Mouse (Mus musculus) liver, embryonic 12.5 days (tissue): ENCODE measurements around the gene Myrf. TPM values are rescaled to one million over a fixed set of nuclear protein-coding genes. Genes with fewer than 3 reads are reported as not detected.
A peak's percentile ranks its signal among the peaks of the same experiment; 100 is the strongest.

Experiments used
- ATAC-seq: fragments of 200-750 bp; cut with Nextera tagmentation; 2 replicates; pipeline ENCODE4 v1.8.0; 2017; ENCODE audit warnings: moderate number of reproducible peaks, mild to moderate bottlenecking, moderate library complexity
- H3K27ac ChIP-seq: fragments of 300-500 bp; sonication (generic); 2 replicates; pipeline ENCODE4 v1.5.1; 2016; ENCODE audit warnings: mild to moderate bottlenecking
- H3K27me3 ChIP-seq: fragments of 300-500 bp; sonication (generic); replicated peaks from 2 replicates; pipeline ENCODE4 v1.6.1; 2016; ENCODE audit warnings: mild to moderate bottlenecking, moderate library complexity
- H3K36me3 ChIP-seq: fragments of 300-500 bp; sonication (generic); 2 replicates; pipeline ENCODE4 v1.6.1; 2016; ENCODE audit warnings: mild to moderate bottlenecking, moderate library complexity
- H3K4me1 ChIP-seq: fragments of 300-500 bp; sonication (generic); 2 replicates; pipeline ENCODE4 v1.6.1; 2016
- H3K4me2 ChIP-seq: fragments of 300-500 bp; sonication (generic); 2 replicates; pipeline ENCODE4 v1.6.1; 2016; ENCODE audit warnings: mild to moderate bottlenecking, moderate library complexity
- H3K4me3 ChIP-seq: fragments of 300-500 bp; sonication (generic); 2 replicates; pipeline ENCODE4 v1.5.1; 2016; ENCODE audit warnings: mild to moderate bottlenecking, moderate library complexity
- H3K9ac ChIP-seq: fragments of 300-500 bp; sonication (generic); 2 replicates; pipeline ENCODE4 v1.6.1; 2016; ENCODE audit warnings: mild to moderate bottlenecking, moderate library complexity
- H3K9me3 ChIP-seq: fragments of 300-500 bp; sonication (generic); replicated peaks from 2 replicates; pipeline ENCODE4 v1.6.1; 2016; ENCODE audit warnings: mild to moderate bottlenecking, moderate library complexity
- WGBS: fragments of 180-500 bp; shearing (Covaris S2); methylation state at CpG from one replicate; pipeline ENCODE4 v1.1.7; 2016; ENCODE audit not compliant: insufficient replicate concordance; 5-methylcytosine and 5-hydroxymethylcytosine counted together
- polyA plus RNA-seq: library from polyadenylated mRNA; unstranded; fragments of >200 nt; fragmentation: Nextera tagmentation; extraction: Ambion mirVana; gene quantifications from 2 replicates; pipeline ENCODE4 v1.2.1, GENCODE M21; 2016

The Myrf gene
- polyA plus RNA-seq, 1 experiment from 2014 or later: 6.6 TPM

DNA sequence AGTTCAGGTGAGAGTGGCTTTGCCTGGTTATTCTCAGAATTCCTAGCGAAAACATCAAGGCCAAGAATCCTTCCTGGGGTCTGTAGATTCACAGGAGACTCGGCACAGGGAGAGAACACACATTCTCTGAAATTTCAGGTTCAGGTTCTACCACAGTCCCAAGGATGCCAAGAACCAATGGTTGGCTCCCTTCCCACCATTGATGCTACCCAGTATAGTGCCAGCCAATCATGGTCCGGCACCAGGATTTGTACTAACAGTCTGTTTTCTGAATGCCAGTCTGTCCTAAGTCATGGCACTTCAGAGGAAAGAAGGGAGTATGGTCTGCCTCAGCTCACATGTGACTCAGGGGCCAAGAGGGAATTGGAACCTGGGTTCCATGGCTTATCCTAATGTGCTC lies 54.7 kb downstream of the Myrf start:
- no peaks in the 10 kb centered on the region for H3K27me3 ChIP-seq
- no peak overlapping the region for H3K9ac ChIP-seq
- peaks cover 59% of the 10 kb centered on the region for H3K4me1 ChIP-seq
- WGBS: 90% methylated on average over 3 of the region's 3 CpGs
- peaks cover 64% of the 10 kb centered on the region for H3K36me3 ChIP-seq
- no peak overlapping the region for H3K27ac ChIP-seq
- H3K4me2 ChIP-seq: no peak overlapping the region
- no peaks in the 10 kb centered on the region for H3K9me3 ChIP-seq
- no peak overlapping the region for H3K4me3 ChIP-seq
- no peak for ATAC-seq

- peaks cover 46% of the 10 kb centered on the region for H3K36me3 ChIP-seq
- H3K4me2 ChIP-seq: peak overlapping the region; percentile 77
- H3K9ac ChIP-seq: peak overlapping the region; percentile 95
- peaks cover 48% of the 10 kb centered on the region for H3K4me1 ChIP-seq
- H3K4me3 ChIP-seq: peak overlapping the region; percentile 90
- peak; percentile 7; the same call in 1 of the 2 replicates for ATAC-seq
- no peaks in the 10 kb centered on the region for H3K27me3 ChIP-seq
- 51% methylated on average over 12 of the region's 12 CpGs for WGBS
- H3K9me3 ChIP-seq: no peaks in the 10 kb centered on the region
- H3K27ac ChIP-seq: peak overlapping the region; percentile 90
Measured at GRCm38 (mm10) chr19:10184096-10184495, 56.5 kb downstream of the Myrf start.

DNA sequence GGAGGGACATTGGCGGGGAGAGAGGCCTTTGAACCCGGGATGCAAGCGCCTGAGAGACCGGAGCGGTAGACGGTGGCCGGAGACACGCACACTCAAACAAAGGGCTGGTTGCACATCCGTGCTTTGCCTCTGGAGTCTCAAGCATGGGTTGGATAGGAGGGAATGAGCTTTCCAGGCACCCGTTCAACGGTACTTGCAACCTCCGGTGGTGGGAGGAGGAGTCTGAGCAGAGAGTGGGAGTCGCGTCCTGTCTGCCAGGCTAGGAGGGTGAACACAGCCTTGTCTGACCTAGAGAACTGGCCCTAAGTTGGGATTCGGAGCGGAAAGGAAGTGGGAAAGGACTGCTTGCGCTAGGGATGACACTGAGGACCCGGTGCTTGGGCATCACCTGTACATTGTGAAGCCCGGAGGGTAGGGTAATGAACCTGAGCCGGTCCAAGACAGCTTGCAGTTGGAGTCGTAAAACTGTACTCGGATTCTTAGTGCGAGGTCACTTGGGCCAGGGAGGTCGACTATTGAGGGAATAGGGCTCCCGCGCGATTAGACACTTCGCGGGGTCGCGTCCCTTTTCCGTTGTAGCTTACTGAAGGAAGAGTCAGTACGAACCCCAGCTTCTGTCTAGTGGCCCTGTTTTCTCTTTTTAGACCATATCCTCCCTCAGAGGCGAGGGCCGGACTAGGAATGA lies 57.1 kb downstream of the Myrf start:
- H3K4me2 ChIP-seq: peak overlapping the region; percentile 77
- peak overlapping the region; percentile 90 for H3K27ac ChIP-seq
- H3K36me3 ChIP-seq: peaks cover 39% of the 10 kb centered on the region
- peaks cover 48% of the 10 kb centered on the region for H3K4me1 ChIP-seq
- peak overlapping the region; percentile 90 for H3K4me3 ChIP-seq
- 3% methylated on average over 35 of the region's 35 CpGs for WGBS
- H3K9ac ChIP-seq: peak overlapping the region; percentile 95
- no peaks in the 10 kb centered on the region for H3K9me3 ChIP-seq
- no peaks in the 10 kb centered on the region for H3K27me3 ChIP-seq
- peak; percentile 66 for ATAC-seq

DNA sequence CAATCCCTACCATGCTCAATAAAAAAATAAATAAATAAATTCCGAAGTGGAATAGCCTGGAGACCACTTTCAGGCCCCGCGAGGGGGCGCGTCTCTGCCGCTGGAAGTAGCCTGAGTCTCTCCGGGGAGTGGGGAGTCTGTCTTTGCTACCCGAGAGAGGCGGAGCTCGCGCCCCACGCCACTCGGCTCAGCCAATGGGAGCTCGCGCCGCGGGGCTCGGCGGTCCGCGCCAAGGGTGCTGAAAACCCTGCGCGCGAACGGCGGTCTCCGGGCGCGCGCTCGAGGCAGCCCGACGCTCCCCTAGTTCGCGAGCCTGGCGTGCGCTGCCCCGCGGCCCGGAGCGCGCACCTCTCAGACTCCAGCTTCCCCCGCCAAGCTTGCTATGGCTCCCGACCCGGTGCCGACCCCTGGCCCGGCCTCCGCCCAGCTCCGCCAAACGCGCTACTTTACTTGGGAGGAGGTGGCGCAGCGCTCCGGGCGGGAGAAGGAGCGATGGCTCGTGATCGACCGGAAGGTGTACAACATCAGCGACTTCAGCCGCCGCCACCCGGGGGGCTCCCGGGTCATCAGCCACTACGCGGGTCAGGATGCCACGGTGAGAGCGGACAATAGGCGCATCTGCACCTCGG lies 57.8 kb downstream of the Myrf start, which contains the start of gene Fads1:
Gene Fads1 (plus strand): TSS at position 219 of the 629 bp plus-strand sequence.
- peaks cover 33% of the 10 kb centered on the region for H3K36me3 ChIP-seq
- H3K9me3 ChIP-seq: no peaks in the 10 kb centered on the region
- peak within 1 kb of the TSS; percentile 90 for H3K27ac ChIP-seq
- no peaks in the 10 kb centered on the region for H3K27me3 ChIP-seq
- WGBS: under 1% methylated on average over 70 of the region's 70 CpGs
- peak within 1 kb of the TSS; percentile 95 for H3K9ac ChIP-seq
- H3K4me3 ChIP-seq: peak within 1 kb of the TSS; percentile 90
- H3K4me2 ChIP-seq: peak within 1 kb of the TSS; percentile 77
- H3K4me1 ChIP-seq: peaks cover 48% of the 10 kb centered on the region
- ATAC-seq: peak; percentile 93

GRCm38 (mm10) chr19:10182142-10182541 lies 58.4 kb downstream of the Myrf start:
- peaks cover 49% of the 10 kb centered on the region for H3K4me1 ChIP-seq
- peak overlapping the region; percentile 90 for H3K27ac ChIP-seq
- H3K27me3 ChIP-seq: no peaks in the 10 kb centered on the region
- no peak for ATAC-seq
- H3K36me3 ChIP-seq: peaks cover 26% of the 10 kb centered on the region
- peak overlapping the region; percentile 77 for H3K4me2 ChIP-seq
- H3K9me3 ChIP-seq: no peaks in the 10 kb centered on the region
- peak overlapping the region; percentile 95 for H3K9ac ChIP-seq
- H3K4me3 ChIP-seq: peak overlapping the region; percentile 90
- 29% methylated on average over 7 of the region's 7 CpGs for WGBS

- no peak overlapping the region for H3K4me3 ChIP-seq
- H3K9me3 ChIP-seq: no peaks in the 10 kb centered on the region
- peaks cover 17% of the 10 kb centered on the region for H3K36me3 ChIP-seq
- 84% methylated on average over 7 of the region's 7 CpGs for WGBS
- H3K4me2 ChIP-seq: no peak overlapping the region
- no peak for ATAC-seq
- no peak overlapping the region for H3K9ac ChIP-seq
- peaks cover 47% of the 10 kb centered on the region for H3K4me1 ChIP-seq
- H3K27me3 ChIP-seq: no peaks in the 10 kb centered on the region
- peak overlapping the region; percentile 20; the same call in 1 of the 2 replicates for H3K27ac ChIP-seq
Measured at GRCm38 (mm10) chr19:10181225-10181624, 59.3 kb downstream of the Myrf start.

DNA sequence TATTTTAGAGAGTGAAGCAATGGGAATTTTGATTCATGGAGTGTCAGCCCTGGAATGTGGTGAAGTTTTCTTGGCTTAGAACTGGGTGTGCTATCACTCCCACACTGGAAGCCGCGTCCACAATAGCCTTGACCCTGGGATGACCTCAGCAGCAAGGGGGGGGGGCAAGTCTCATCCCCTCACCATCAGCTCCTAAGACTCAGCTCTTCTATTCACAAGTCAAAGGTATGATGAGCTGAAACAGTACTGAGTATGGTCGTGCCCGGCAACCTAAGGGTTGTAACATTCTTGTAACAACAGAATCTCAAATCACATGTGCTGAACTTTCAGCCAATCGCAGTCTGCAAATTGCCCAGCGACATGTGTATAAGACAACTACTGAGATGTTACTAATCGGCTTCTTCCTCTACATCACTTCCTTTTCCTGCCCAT lies 63.6 kb downstream of the Myrf start:
- no peaks in the 10 kb centered on the region for H3K36me3 ChIP-seq
- peaks cover 50% of the 10 kb centered on the region for H3K4me1 ChIP-seq
- H3K27me3 ChIP-seq: no peaks in the 10 kb centered on the region
- H3K9me3 ChIP-seq: no peaks in the 10 kb centered on the region
- H3K9ac ChIP-seq: no peak overlapping the region
- no peak overlapping the region for H3K4me3 ChIP-seq
- no peak overlapping the region for H3K4me2 ChIP-seq
- no peak for ATAC-seq
- H3K27ac ChIP-seq: peak overlapping the region; percentile 21; the same call in 1 of the 2 replicates
- 45% methylated on average over 7 of the region's 7 CpGs for WGBS

- WGBS: 73% methylated on average over 1 of the region's 1 CpGs
- Histone ChIP-seq H3K4me2 (no peak overlapping the region), H3K27ac (no peak overlapping the region), H3K9me3 (no peaks in the 10 kb centered on the region), H3K36me3 (no peaks in the 10 kb centered on the region), H3K4me3 (no peak overlapping the region), H3K27me3 (no peaks in the 10 kb centered on the region), H3K9ac (no peak overlapping the region), H3K4me1 (peaks cover 50% of the 10 kb centered on the region)
- no peak for ATAC-seq
Measured at GRCm38 (mm10) chr19:10176477-10176876, 64.1 kb downstream of the Myrf start.

DNA sequence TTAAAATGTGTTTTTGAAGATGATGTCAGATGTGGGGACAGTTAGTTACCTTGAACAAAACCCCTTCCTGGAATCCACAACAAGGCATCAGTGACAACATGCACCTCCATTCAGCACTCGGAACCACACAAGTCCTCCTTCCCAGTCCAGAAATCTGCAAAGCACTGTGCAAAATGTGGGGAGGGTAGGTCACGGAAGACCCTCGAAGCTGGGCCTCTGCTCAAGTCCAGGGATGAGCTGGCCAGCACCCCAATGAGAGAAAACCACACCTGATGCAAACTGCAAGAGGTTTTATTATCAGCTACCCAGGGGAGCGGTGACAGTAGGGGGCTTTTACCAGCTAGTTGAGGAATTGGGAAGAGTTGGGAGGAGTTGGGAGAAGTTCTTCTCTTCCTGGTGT lies 65.6 kb downstream of the Myrf start:
- Histone ChIP-seq H3K4me3 (no peak overlapping the region), H3K4me1 (peaks cover 59% of the 10 kb centered on the region), H3K9me3 (no peaks in the 10 kb centered on the region), H3K9ac (no peak overlapping the region), H3K27me3 (no peaks in the 10 kb centered on the region), H3K36me3 (no peaks in the 10 kb centered on the region), H3K4me2 (no peak overlapping the region), H3K27ac (peak overlapping the region; percentile 11; the same call in 1 of the 2 replicates)
- 64% methylated on average over 4 of the region's 4 CpGs for WGBS
- no peak for ATAC-seq

GRCm38 (mm10) chr19:10173844-10174539 lies 66.6 kb downstream of the Myrf start:
- no peak overlapping the region for H3K9ac ChIP-seq
- H3K9me3 ChIP-seq: no peaks in the 10 kb centered on the region
- 0 out of 2 replicates have a peak, but pooled peaks have one; percentile 25 for ATAC-seq
- no peak overlapping the region for H3K4me3 ChIP-seq
- peaks cover 68% of the 10 kb centered on the region for H3K4me1 ChIP-seq
- WGBS: 58% methylated on average over 7 of the region's 7 CpGs
- H3K4me2 ChIP-seq: peak overlapping the region; percentile 63
- H3K27ac ChIP-seq: peak overlapping the region; percentile 92
- H3K27me3 ChIP-seq: no peaks in the 10 kb centered on the region
- H3K36me3 ChIP-seq: no peaks in the 10 kb centered on the region

GRCm38 (mm10) chr19:10173116-10173718 lies 67.3 kb downstream of the Myrf start:
- WGBS: 30% methylated on average over 5 of the region's 5 CpGs
- ATAC-seq: peak; percentile 93
- Histone ChIP-seq H3K9me3 (no peaks in the 10 kb centered on the region), H3K36me3 (no peaks in the 10 kb centered on the region), H3K4me2 (peak overlapping the region; percentile 63), H3K27ac (peak overlapping the region; percentile 92), H3K27me3 (no peaks in the 10 kb centered on the region), H3K4me3 (peak overlapping the region; percentile 18), H3K4me1 (peaks cover 68% of the 10 kb centered on the region), H3K9ac (peak overlapping the region; percentile 51; the same call in 1 of the 2 replicates)
